Mouse (Mus musculus) thymus, postnatal 0 days (tissue): Measurements from ENCODE around the gene Gorasp2. TPM values are rescaled to one million over a fixed set of nuclear protein-coding genes. Genes with fewer than 3 reads are reported as not detected.

ENCODE experiments used
- DNase-seq: peaks from one replicate; pipeline ENCODE4 v3.0.0-alpha.2; 2015; ENCODE audit warnings: low spot score
- polyA plus RNA-seq: library from polyadenylated mRNA; unstranded; fragments of >200 nt; fragmentation: Nextera tagmentation; extraction: Ambion mirVana; gene quantifications from 2 replicates; pipeline ENCODE4 v1.2.1, GENCODE M21; 2015

The Gorasp2 gene
- polyA plus RNA-seq, 1 experiment from 2014 or later, result 119 TPM

DNA sequence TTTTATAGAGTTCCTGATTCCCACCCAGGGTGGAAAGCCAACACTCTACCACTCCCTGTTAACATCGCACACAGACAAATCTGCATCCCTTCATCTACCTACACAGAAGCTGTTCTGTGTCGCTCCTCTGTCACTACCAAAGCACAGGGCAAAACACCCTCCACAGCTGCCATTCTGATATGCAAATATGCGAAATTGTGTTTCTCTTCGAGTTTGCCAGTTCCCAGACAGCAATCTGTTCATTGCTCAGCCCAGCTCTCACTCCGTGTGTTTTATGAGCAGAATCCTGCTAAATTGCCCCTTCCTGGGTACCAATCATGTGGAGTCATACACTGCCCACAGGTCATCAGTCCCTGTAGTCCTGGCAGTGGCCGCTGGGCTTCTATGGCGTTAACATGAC, 4.3 kb upstream of the Gorasp2 start:
- DNase-seq, result no peak

- DNase-seq, result no peak
These were observed 529 bp downstream of the Gorasp2 start, which contains the start of gene Gm26558 for GRCm38 (mm10) chr2:70661715-70662495. Gene Gm26558, minus strand, starts transcription at chr2:70662108.

- DNase-seq, result peak; percentile 61
These were observed 2.4 kb downstream of the Gorasp2 start for GRCm38 (mm10) chr2:70663764-70664163.

DNA sequence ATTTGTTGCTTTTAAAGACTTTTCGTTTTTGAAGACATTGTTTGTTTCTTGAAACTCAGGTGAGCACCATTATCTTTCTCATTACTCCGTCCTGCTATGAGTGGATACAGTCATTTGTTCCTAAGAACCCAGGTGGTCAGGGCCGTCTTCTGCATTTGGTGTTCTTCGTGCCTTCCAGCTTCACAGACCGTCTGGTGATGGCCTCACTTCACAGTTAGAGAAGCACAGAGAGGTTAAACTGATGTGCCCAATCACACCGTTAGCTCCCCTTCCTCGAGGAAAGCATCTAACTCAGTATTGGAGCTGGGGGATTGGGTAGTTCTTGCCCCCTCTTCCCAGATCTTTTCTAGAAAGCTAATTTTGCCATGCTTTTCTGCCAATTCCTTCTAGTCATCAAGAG, 5.6 kb downstream of the Gorasp2 start:
- DNase-seq, result no peak

DNA sequence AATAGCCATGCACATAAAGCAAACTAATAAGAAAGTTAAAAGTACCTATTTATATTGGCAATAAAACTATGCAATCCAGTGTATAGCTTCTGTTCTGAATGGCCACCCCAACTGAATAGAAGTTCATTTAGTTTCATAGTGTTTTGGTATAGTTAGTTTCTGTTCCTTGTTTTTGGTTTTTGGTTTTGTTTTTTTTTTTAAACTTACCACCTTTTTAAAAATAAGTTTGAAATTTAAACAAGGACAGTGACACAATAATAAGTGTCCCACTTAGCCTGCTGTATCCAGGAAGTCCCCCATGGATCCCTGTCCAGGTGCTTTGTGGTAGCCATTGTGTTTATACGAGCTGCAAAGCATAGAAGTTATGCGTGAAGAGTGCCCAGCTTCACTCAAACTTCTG, 7.9 kb downstream of the Gorasp2 start:
- DNase-seq, result no peak

GRCm38 (mm10) chr2:70669896-70670295, 8.5 kb downstream of the Gorasp2 start:
- no peak for DNase-seq

DNA sequence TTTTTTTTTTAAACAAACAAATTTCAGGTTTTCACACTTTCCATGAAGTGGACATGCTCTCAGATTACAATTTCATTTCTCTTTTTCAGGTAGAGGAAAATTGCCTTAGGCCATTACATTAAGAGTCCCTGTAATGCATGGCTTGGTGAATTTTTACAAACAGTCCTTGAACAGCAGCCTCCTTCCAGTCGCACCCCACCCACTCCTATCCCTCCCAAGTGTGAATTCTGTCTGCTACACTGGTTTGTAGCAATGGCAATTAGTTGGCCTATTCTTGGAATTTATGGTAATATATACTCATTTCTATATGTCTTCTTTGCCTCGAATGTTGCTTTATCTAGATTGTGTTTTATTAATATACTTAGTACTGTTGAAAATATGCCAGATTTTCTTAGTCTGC, 11.1 kb downstream of the Gorasp2 start:
- DNase-seq, result no peak

GRCm38 (mm10) chr2:70673445-70674126, 12.2 kb downstream of the Gorasp2 start:
- no peak for DNase-seq

GRCm38 (mm10) chr2:70682324-70682723, 20.9 kb downstream of the Gorasp2 start:
- no peak for DNase-seq

- no peak for DNase-seq
These were observed 27.2 kb downstream of the Gorasp2 start for GRCm38 (mm10) chr2:70688454-70689078.

DNA sequence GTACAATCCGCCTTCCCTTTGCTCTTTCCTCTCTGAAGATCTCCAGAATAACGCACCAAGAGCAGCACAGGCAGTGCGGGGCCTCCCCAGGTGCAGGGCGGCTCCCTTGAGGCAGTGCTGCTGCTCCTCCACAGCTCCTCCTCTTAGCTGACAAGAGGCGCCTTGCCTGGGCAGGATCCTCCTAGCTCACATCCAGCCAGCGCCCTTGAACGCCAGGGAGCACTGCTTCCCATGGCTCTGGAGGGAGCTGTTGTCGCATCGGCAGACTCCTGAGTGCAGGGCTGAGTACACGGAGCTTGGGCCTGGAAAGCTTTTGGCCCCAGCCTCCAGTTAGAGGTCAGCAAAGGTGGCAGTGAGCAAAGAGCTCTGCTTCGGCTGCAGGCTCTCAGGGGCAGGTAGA, 28.8 kb downstream of the Gorasp2 start:
- DNase-seq, result no peak

DNA sequence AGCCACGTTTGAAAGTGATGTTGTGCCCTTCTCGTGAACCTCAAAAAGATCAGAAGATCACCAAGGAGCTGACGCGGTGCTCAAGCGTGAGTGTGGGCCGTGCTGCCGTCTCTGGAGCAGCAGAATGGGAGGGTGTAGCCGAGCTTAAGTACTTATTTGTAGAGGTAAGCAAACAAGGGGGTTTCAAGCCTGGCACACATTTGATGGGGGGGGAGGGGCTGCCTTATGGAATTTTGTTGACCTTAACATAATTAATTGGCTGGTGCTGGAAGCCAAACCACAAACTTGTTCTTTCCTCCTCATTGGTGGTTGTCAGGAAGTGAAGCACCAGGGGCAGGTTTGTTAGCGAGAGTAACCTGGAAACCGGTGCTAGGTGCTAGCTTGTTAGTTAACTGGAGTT, 34.3 kb downstream of the Gorasp2 start:
- no peak for DNase-seq

DNA sequence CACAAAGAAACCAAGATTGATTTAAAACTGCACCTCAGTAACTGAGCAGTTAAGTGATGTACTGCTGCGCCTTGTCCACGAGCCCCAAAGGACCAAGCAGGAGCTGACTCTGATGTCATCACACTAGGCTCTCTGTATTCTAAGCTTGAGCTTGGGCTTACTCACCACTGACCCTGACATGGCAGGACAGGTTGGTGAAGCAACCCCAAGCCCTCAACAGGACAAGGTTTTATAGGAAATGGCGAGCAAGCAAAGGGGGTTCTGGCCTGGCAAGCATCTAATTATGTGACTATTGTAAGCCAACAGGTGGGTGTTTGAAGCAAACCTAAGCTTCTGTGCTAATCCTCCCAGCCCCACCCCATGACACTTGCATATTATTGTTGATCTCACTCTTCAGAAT, 39.5 kb downstream of the Gorasp2 start:
- no peak for DNase-seq

DNA sequence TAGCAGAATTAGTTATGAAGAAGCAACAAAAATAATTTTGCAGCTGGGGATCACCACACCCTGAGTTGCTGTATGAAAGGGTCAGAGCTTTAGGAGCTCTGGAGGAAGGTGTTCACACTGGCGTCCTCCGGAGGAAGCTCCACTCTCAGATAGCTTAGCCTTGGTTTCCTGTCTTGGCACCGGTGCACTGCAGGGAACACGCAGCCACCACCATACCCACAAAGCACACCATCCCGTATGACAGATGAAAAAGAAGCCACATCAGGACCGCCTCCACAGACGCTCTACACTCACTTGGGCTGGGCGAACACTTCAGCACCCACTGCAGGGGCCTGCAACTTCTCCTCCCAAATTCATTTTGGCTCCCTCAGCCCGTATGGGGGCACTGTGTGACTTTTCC, 40.2 kb downstream of the Gorasp2 start:
- DNase-seq, result peak; percentile 66

GRCm38 (mm10) chr2:70702403-70702802, 41.0 kb downstream of the Gorasp2 start:
- no peak for DNase-seq

DNA sequence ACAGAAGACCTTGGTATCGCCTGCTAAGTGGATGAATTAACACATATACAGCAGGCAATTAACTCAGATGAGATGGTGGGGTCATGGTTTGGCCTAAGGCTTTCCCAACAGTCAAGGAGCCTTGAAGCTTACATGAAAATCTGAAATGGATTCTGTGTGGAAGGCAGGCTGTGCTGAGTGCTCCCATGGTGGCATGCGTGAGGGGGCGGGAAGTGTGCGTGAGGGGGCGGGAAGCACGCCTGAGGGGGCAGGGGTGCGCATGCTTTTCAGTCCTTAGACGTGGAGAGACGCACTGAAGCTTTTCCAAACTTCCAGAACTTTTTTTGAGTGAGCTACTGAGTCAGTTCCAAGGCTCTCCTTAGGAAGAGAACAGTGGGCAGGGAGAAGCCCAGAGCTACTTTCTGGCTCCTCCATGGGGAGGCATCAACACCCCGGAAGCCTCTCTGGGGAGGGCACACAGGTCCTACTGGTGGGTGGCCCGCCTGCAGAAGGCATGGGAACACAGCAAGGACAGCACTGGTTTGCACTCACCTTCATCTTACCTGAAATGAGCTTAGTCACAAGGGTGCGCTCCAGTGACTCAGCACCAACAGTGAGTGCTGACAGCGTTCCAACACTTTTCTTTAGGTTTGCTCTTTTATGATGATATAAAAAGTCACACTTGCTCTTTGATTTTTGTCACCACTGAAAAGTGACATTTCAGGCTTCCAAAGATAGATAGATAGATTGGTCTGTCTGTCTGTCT, 47.8 kb downstream of the Gorasp2 start:
- DNase-seq, result no peak

- no peak for DNase-seq
These were observed 48.9 kb downstream of the Gorasp2 start for GRCm38 (mm10) chr2:70710236-70710635.

DNA sequence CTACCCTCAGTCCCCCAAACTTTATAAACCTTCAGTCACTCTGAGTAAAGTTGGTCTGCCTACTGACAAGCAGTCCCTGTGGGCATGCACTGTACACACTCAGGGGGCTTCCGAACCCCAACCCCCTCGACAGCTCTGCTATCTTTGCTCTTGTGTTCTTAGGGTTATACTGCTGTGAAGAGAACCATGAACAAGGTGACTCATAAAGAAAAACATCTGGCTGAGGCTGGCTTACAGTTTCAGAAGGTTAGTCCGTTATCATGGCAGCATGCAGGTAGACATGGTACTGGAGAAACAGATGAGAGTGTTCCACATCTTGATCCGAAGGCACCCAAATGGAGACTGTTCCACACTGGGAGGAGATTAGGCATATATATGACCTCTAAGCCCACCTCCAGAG, 49.5 kb downstream of the Gorasp2 start:
- DNase-seq, result no peak

DNA sequence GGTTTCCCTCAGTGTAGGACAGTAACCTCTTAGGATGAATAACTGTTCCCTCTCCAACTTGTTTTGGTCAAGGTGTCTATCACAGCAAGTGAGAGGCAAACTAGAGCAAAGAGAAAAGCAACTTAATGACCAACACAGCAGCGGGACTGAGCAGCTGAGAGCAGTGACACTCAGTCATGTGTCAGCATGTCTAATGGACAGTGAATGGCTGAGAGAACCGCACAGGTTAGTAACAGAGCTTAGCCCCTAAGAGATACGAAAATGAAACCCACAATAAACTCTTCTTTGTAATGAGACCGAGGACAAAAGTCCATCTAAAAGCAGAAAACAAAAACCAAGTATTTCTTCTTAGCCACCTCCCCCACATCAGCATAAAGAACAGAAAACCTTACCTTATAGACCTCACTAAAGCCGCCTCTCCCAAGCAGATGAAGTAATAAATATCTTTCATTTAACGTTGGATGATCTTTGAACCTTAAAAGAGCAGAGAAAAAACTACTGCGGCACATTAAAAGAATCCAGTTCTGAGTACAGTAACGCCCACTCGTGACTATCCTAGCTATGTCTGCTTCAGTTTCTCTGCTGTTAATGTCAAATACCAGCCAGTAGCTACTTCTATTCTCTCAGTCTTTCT, 62.4 kb downstream of the Gorasp2 start:
- no peak for DNase-seq

DNA sequence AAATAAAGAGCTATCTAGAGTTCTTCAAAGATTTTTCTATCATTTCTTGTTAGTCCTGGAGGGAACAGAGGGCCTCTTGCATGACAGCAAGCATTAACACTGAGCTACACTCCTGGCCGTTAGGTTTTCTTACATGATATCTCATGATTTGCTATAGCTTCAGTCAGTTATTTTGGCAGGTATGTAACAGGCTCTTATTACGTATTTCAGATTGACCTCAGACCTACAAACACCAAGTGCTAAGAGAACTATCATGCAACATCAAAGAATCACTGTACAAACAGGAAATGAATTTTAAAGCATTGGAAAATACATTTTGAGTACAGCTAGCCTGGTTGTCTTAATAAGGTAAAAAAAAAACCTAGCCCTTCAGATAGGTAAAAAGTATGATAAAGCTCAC, 65.7 kb downstream of the Gorasp2 start:
- no peak for DNase-seq

GRCm38 (mm10) chr2:70735534-70735933, 74.2 kb downstream of the Gorasp2 start:
- no peak for DNase-seq
